Mouse (Mus musculus) G1E-ER4 (cell line): ENCODE measurements around the gene Hba-x. TPM values are rescaled to one million over a fixed set of nuclear protein-coding genes. Genes with fewer than 3 reads are reported as not detected.
"Not testable (repeated sequence)": the region's sequence is repeated elsewhere in the genome, so short reads cannot be mapped to it uniquely, and the experiment has no call there.

ENCODE experiments used
- GATA1 ChIP-seq: IDR thresholded peaks from one replicate; pipeline ENCODE4 v1.8.0; 2012; ENCODE audit warnings: low read length, inconsistent platforms
- polyA plus RNA-seq: library from polyadenylated mRNA; stranded (reverse); fragments of >175 nt; gene quantifications from 2 replicates; pipeline ENCODE4 v1.2.3, GENCODE M21; 2012

The Hba-x gene
- polyA plus RNA-seq, 1 experiment = not detected

- TF ChIP-seq GATA1 = no peak
Observed at GRCm38 (mm10) chr11:32268952-32269351, 7.2 kb upstream of the Hba-x start.

GRCm38 (mm10) chr11:32271178-32271577, 5.0 kb upstream of the Hba-x start:
- no peak for TF ChIP-seq GATA1

- TF ChIP-seq GATA1 = no peak
Observed at GRCm38 (mm10) chr11:32277736-32278457, 1.7 kb downstream of the Hba-x start.

GRCm38 (mm10) chr11:32278458-32278957, 2.3 kb downstream of the Hba-x start:
- TF ChIP-seq GATA1 = no peak

- no peak for TF ChIP-seq GATA1
Observed at GRCm38 (mm10) chr11:32280646-32281045, 4.4 kb downstream of the Hba-x start.

GRCm38 (mm10) chr11:32281416-32282144, 5.4 kb downstream of the Hba-x start:
- TF ChIP-seq GATA1 = no peak

- not testable (repeated sequence) for TF ChIP-seq GATA1
Observed at GRCm38 (mm10) chr11:32283091-32283777, 7.0 kb downstream of the Hba-x start, which contains the start of gene Hba-a1. Gene Hba-a1 (plus strand): TSS chr11:32283511.

GRCm38 (mm10) chr11:32285031-32285775, 9.0 kb downstream of the Hba-x start:
- TF ChIP-seq GATA1 = no peak

- not testable (repeated sequence) for TF ChIP-seq GATA1
Observed at GRCm38 (mm10) chr11:32286695-32287492, 10.7 kb downstream of the Hba-x start, which contains the start of gene Hbq1b. Gene Hbq1b (plus strand): TSS chr11:32286965.

GRCm38 (mm10) chr11:32287493-32287825, 11.3 kb downstream of the Hba-x start:
- no peak for TF ChIP-seq GATA1

- TF ChIP-seq GATA1 = not testable (repeated sequence)
Observed at GRCm38 (mm10) chr11:32296203-32296602, 20.0 kb downstream of the Hba-x start, which contains the start of gene Hba-a2. Gene Hba-a2 (plus strand): TSS chr11:32296489.

- no peak for TF ChIP-seq GATA1
Observed at GRCm38 (mm10) chr11:32297866-32298531, 21.8 kb downstream of the Hba-x start.

- TF ChIP-seq GATA1 = no peak
Observed at GRCm38 (mm10) chr11:32298532-32298918, 22.3 kb downstream of the Hba-x start.

- TF ChIP-seq GATA1 = not testable (repeated sequence)
Observed at GRCm38 (mm10) chr11:32299865-32300264, 23.7 kb downstream of the Hba-x start, which contains the start of gene Hbq1a. Gene Hbq1a (plus strand): TSS chr11:32300069.
